Mouse (Mus musculus) heart, embryonic 14.5 days (tissue): ENCODE data around the gene Vmn2r58. TPM values are rescaled to one million over a fixed set of nuclear protein-coding genes. Genes with fewer than 3 reads are reported as not detected.
"Not testable (repeated sequence)": the region's sequence is repeated elsewhere in the genome, so short reads cannot be mapped to it uniquely, and the experiment has no call there.

Experiments
- ATAC-seq: fragments of 200-750 bp; cut with Nextera tagmentation; 2 replicates; pipeline ENCODE4 v1.8.0; 2017; ENCODE audit warnings: low read depth, moderate TSS enrichment; ENCODE audit not compliant: insufficient number of reproducible peaks, insufficient read depth, low FRiP score
- H3K27ac ChIP-seq, 2 experiments: fragments of 200-500 bp in 1 of 2; fragments of 300-500 bp in 1 of 2; sonication (generic) in 1 of 2; replicated peaks in 1 of 2; 2 replicates each; pipeline ENCODE4 v1.5.1; 2012 to 2014; ENCODE audit warnings: low read depth in 2 of 2, low read length in 2 of 2, control low read depth in 1 of 2, mild to moderate bottlenecking in 1 of 2, mixed read lengths in 1 of 2; ENCODE audit not compliant: control insufficient read depth in 1 of 2, insufficient read depth in 1 of 2
- H3K27me3 ChIP-seq: fragments of 300-500 bp; sonication (generic); 2 replicates; pipeline ENCODE4 v1.6.1; 2014; ENCODE audit warnings: mild to moderate bottlenecking, low read length, control low read depth; ENCODE audit not compliant: control insufficient read depth, insufficient read depth
- H3K36me3 ChIP-seq: fragments of 300-500 bp; sonication (generic); 2 replicates; pipeline ENCODE4 v1.6.1; 2014; ENCODE audit warnings: mild to moderate bottlenecking, control low read depth, low read length, mixed read lengths; ENCODE audit not compliant: control insufficient read depth, insufficient read depth
- H3K4me1 ChIP-seq, 2 experiments: fragments of 200-500 bp in 1 of 2; fragments of 300-500 bp in 1 of 2; sonication (generic) in 1 of 2; 2 replicates each; pipeline ENCODE4 v1.6.1; 2012 to 2014; ENCODE audit warnings: low read length in 2 of 2, control low read depth in 1 of 2, mixed read lengths in 1 of 2; ENCODE audit not compliant: control insufficient read depth in 2 of 2, insufficient read depth in 2 of 2
- H3K4me2 ChIP-seq: fragments of 300-500 bp; sonication (generic); 2 replicates; pipeline ENCODE4 v1.6.1; 2014; ENCODE audit warnings: mild to moderate bottlenecking, low read length
- H3K4me3 ChIP-seq, 2 experiments: fragments of 200-500 bp in 1 of 2; fragments of 300-500 bp in 1 of 2; sonication (generic) in 1 of 2; 2 replicates each; pipeline ENCODE4 v1.5.1; 2012 to 2014; ENCODE audit warnings: low read length in 2 of 2, mild to moderate bottlenecking in 2 of 2, control low read depth in 1 of 2, low read depth in 1 of 2, moderate library complexity in 1 of 2; ENCODE audit not compliant: control insufficient read depth in 1 of 2, insufficient read depth in 1 of 2
- H3K9ac ChIP-seq: fragments of 300-500 bp; sonication (generic); 2 replicates; pipeline ENCODE4 v1.6.1; 2014; ENCODE audit warnings: mild to moderate bottlenecking, low read length
- H3K9me3 ChIP-seq: fragments of 300-500 bp; sonication (generic); 2 replicates; pipeline ENCODE4 v1.6.1; 2016; ENCODE audit warnings: low read length, control low read depth; ENCODE audit not compliant: control insufficient read depth
- WGBS: fragments of 180-500 bp; shearing (Covaris S2); extraction: QIAGEN DNeasy Blood & Tissue Kit; methylation state at CpG from one replicate; pipeline ENCODE4 v1.1.7; 2014; 5-methylcytosine and 5-hydroxymethylcytosine counted together
- polyA plus RNA-seq: library from polyadenylated mRNA; unstranded; fragments of >200 nt; fragmentation: Nextera tagmentation; extraction: Ambion mirVana; gene quantifications from 2 replicates; pipeline ENCODE4 v1.2.1, GENCODE M21; 2014

The Vmn2r58 gene
- not detected in 2 replicates for polyA plus RNA-seq

GRCm38 (mm10) chr7:41872612-41873011, at the start of gene Vmn2r58:
Gene Vmn2r58 (minus strand): TSS chr7:41872712.
- ATAC-seq, H3K9me3 ChIP-seq, H3K4me2 ChIP-seq, H3K9ac ChIP-seq, H3K36me3 ChIP-seq, H3K27ac ChIP-seq, H3K4me1 ChIP-seq, H3K27me3 ChIP-seq, H3K4me3 ChIP-seq: not testable (repeated sequence)
- 75% methylated on average over 5 of the region's 5 CpGs for WGBS

Other genes starting within 250 kb of the Vmn2r58 start
- 6.8 and 7.7 TPM in 2 replicates for gene Zfp788, start 239.5 kb downstream of the Vmn2r58 start, polyA plus RNA-seq
- gene Vmn2r59, start 186.3 kb upstream of the Vmn2r58 start, polyA plus RNA-seq = not detected in 2 replicates
- not detected in 2 replicates for gene Vmn2r60, start 235.1 kb upstream of the Vmn2r58 start, polyA plus RNA-seq